Mouse (Mus musculus): ENCODE results near the gene Gcnt7. TPM values are rescaled to one million over a fixed set of nuclear protein-coding genes. Genes with fewer than 3 reads are reported as not detected.

Gene Gcnt7
- polyA plus RNA-seq, 1 experiment from 2014 or later: 2.2 TPM

DNA sequence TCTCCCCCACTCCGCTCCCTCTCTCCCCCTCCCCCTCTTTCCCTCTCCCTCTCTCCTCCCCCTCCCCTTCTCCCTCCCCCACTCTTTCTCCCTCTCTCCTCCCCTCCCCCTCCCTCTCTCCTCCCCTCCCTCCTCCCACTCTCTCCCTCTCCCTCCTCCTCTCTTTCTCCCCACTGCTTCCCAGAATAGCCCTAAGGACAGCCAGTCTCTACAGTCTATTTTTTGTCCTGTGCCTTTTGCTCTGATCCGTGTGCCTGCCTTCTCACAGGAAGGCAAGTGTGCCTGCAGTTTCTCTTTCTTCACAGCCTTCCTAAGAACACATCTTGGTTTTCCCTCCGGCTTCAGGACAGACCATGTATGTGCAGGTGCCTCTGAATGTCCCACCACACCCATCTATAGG, 19.0 kb upstream of the Gcnt7 start:
- WGBS: 43% methylated on average over 3 of the region's 3 CpGs
- H3K27me3 ChIP-seq (ENCODE audit: low read depth, poor library complexity, severe bottlenecking): peaks cover 5% of the 10 kb centered on the region; the same call in 1 of the 2 replicates
- no peaks in the 10 kb centered on the region for H3K9me3 ChIP-seq (replicated peaks)
- no peak overlapping the region for H3K4me3 ChIP-seq
- no peak overlapping the region for H3K27ac ChIP-seq
- peaks cover 8% of the 10 kb centered on the region; the same call in 1 of the 2 replicates for H3K4me1 ChIP-seq
- no peaks in the 10 kb centered on the region for H3K36me3 ChIP-seq
- no peak for DNase-seq (ENCODE audit: low spot score)

DNA sequence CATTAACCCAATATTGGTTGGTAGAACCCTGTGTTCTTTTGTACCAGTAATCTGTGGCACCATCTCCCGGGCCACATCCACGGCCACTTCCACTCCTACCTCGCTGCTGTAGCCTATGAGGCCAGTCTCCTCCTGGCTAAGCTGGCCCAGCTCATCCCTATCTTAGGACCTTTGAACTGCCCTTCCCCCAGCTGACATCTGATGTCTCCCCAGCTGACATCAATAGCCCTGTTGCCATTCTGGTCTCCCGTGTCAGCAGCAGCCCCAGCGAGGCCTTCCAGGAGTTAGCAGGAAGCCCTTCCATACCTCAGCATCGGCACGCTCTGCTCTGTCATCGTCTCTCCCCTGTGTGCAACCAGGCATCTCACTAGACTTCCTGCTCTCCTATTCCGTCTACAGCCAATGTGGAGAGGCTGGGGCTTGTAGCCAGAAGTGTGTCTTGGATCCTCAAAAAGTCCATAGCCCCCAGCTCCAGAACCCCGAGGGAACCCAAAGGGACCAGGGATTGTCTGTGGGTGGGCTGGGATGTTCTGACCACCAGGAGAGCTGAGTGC, 18.4 kb upstream of the Gcnt7 start:
- 36% methylated on average over 10 of the region's 10 CpGs for WGBS
- no peak overlapping the region for H3K4me3 ChIP-seq
- H3K27me3 ChIP-seq (ENCODE audit: low read depth, poor library complexity, severe bottlenecking): peaks cover 5% of the 10 kb centered on the region; the same call in 1 of the 2 replicates
- peaks cover 8% of the 10 kb centered on the region; the same call in 1 of the 2 replicates for H3K4me1 ChIP-seq
- no peak for DNase-seq (ENCODE audit: low spot score)
- H3K9me3 ChIP-seq (replicated peaks): no peaks in the 10 kb centered on the region
- H3K36me3 ChIP-seq: no peaks in the 10 kb centered on the region
- H3K27ac ChIP-seq: no peak overlapping the region

DNA sequence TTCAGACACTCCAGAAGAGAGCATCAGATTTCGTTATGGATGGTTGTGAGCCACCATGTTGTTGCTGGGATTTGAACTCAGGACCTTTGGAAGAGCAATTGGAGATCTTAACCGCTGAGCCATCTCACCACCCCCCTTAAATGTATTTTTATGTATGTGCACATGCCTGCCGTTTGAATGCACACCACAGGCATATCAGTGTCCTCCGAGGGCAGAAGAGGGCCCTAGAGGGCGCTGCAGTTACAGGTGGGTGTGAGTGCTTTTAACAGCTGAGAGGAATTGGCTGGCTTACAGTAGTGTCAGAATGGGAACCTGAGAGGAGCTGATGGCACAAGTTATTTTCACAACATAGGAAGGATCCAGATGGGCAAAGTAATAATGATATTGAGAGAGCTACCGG, 16.6 kb upstream of the Gcnt7 start:
- Histone ChIP-seq H3K36me3 (peaks cover 1% of the 10 kb centered on the region), H3K4me1 (peaks cover 8% of the 10 kb centered on the region; the same call in 1 of the 2 replicates), H3K9me3 (replicated peaks) (no peaks in the 10 kb centered on the region), H3K4me3 (no peak overlapping the region), H3K27ac (no peak overlapping the region), H3K27me3 (ENCODE audit: low read depth, poor library complexity, severe bottlenecking) (peaks cover under 1% of the 10 kb centered on the region; the same call in 1 of the 2 replicates)
- WGBS: 35% methylated on average over 6 of the region's 6 CpGs
- no peak for DNase-seq (ENCODE audit: low spot score)

DNA sequence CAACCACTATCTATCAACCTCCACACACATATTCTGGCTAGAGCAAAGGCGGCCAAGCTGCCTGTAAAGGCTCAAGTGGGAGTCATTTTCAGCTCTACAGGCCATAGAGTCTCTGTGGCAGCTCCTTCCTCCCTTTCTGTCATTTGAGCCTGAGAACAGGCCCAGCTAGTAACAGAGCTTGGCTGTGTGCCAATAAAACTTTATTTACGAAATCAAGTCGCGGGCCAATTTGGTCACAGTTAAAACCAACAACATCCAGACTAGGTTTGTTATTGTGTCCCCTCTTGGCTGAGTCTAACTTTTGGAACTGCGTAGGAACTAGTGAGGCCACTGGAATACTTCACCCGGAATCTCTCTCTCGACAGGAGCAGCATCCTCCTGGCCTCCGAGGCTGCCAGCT, 15.2 kb upstream of the Gcnt7 start:
- Histone ChIP-seq H3K27ac (no peak overlapping the region), H3K4me3 (no peak overlapping the region), H3K4me1 (peaks cover 8% of the 10 kb centered on the region; the same call in 1 of the 2 replicates), H3K36me3 (peaks cover 15% of the 10 kb centered on the region), H3K9me3 (replicated peaks) (no peaks in the 10 kb centered on the region), H3K27me3 (ENCODE audit: low read depth, poor library complexity, severe bottlenecking) (no peaks in the 10 kb centered on the region; the same call in 1 of the 2 replicates)
- WGBS: 80% methylated on average over 8 of the region's 8 CpGs
- DNase-seq (ENCODE audit: low spot score): no peak

DNA sequence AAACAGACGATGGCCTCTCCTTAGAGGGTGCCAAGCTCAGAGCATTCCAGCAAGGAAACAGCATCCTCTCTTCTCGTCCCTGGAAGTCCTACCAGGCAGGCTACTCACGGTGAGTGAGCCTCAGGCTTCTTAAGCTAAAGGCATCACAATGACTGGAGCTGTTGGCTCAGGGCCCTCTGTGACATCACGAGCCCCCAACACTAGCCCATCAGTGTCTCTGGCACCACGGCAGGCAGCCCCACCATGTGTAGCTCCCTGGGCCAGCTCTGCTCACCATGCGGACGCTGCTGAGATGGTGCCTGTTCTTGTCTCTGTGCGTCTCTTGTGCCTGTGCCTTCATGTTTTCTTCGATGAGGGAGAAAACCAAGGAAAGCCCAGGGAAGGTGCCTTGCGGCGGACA, 13.9 kb upstream of the Gcnt7 start, which contains the start of gene Fam209:
TSS of gene Fam209 (plus strand) at position 203 of the 400 bp plus-strand sequence.
- WGBS: 88% methylated on average over 11 of the region's 11 CpGs
- H3K27ac ChIP-seq: no peak within 1 kb of the TSS

DNA sequence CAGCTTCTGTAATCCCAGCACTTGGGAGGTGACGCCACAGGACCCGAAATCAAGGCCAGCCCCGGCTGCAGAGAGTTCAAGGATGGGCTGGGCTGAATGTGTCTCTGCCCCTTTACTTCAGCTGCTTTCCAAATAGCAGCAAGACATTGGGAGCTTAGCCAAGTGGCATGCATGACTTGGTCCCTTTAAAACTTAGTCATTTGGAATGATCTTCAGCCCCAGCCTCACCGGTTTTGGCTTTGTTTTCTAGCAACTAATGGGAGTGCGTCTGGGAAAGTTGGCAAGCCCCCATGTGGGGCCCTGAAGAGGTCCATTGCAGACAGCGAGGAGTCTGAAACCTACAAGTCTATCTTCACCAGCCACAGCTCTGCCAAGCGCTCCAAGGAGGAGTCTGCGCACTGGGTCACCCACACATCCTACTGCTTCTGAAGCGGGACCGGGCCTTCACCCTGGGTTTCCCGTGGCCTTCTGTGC, 10.0 kb upstream of the Gcnt7 start:
- H3K9me3 ChIP-seq (replicated peaks): no peaks in the 10 kb centered on the region
- peaks cover 67% of the 10 kb centered on the region for H3K36me3 ChIP-seq
- H3K4me1 ChIP-seq: no peaks in the 10 kb centered on the region
- WGBS: 94% methylated on average over 11 of the region's 11 CpGs
- H3K27ac ChIP-seq: no peak overlapping the region
- H3K27me3 ChIP-seq (ENCODE audit: low read depth, poor library complexity, severe bottlenecking): no peaks in the 10 kb centered on the region
- no peak for DNase-seq (ENCODE audit: low spot score)
- no peak overlapping the region for H3K4me3 ChIP-seq

More for the DNA sequence above, 13.9 kb upstream of the Gcnt7 start, which contains the start of gene Fam209:
- Histone ChIP-seq H3K4me3 (no peak within 1 kb of the TSS), H3K9me3 (replicated peaks) (no peaks in the 10 kb centered on the region), H3K4me1 (peaks cover 6% of the 10 kb centered on the region; the same call in 1 of the 2 replicates), H3K36me3 (peaks cover 28% of the 10 kb centered on the region), H3K27me3 (ENCODE audit: low read depth, poor library complexity, severe bottlenecking) (no peaks in the 10 kb centered on the region; the same call in 1 of the 2 replicates)
- no peak for DNase-seq (ENCODE audit: low spot score)

DNA sequence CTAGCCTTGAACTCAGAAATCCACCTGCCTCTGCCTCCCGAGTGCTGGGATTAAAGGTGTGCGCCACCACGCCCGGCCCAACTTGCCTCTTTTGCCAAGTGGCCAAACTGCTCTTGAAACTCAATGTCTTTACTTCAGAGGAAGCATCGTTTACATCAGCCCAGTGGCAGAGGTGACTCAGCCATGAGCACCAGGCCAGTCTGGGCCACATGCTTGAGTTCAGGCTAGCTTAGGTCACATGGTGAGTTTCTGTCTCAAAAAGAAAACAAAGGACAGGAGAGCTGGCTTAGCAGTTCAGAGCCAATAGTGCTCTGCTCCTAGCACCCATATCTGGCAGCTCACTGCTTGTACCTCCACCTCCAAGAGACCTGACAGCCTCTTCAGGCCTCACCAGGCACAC, 8.8 kb upstream of the Gcnt7 start:
- Histone ChIP-seq H3K4me1 (no peaks in the 10 kb centered on the region), H3K9me3 (replicated peaks) (no peaks in the 10 kb centered on the region), H3K36me3 (peaks cover 78% of the 10 kb centered on the region), H3K4me3 (no peak overlapping the region), H3K27me3 (ENCODE audit: low read depth, poor library complexity, severe bottlenecking) (no peaks in the 10 kb centered on the region), H3K27ac (no peak overlapping the region)
- 93% methylated on average over 5 of the region's 5 CpGs for WGBS
- no peak for DNase-seq (ENCODE audit: low spot score)

DNA sequence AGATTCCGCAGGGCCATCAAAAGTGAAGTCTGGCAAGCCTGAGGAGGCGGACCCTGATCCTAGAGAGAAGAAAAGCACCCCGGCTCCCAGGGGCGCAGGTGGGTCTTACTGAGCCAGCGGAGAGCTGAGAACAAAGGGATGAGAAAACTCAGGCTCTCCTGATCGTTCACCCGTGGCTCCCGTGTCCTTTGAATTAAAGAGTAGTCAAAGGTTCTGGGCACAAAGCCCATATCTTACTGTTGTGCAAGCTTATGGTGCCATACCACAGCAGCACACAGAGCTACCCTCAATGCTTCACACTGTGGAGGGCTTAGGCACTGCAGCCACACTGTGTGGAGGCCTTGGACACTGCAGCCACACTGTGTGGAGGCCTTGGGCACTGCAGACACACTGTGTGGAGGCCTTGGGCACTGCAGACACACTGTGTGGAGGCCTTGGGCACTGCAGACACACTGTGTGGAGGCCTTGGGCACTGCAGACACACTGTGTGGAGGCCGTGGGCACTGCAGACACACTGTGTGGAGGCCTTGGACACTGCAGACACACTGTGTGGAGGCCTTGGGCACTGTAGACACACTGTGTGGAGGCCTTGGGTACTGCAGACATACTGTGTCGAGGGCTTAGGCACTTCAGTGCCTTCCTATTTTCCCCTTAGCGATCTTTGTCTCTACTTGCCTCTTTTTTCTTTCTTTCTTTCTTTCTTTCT, 8.2 kb upstream of the Gcnt7 start:
- H3K4me1 ChIP-seq: no peaks in the 10 kb centered on the region
- no peak overlapping the region for H3K4me3 ChIP-seq
- 91% methylated on average over 11 of the region's 11 CpGs for WGBS
- H3K27me3 ChIP-seq (ENCODE audit: low read depth, poor library complexity, severe bottlenecking): no peaks in the 10 kb centered on the region
- peaks cover 84% of the 10 kb centered on the region for H3K36me3 ChIP-seq
- H3K9me3 ChIP-seq (replicated peaks): no peaks in the 10 kb centered on the region
- no peak overlapping the region for H3K27ac ChIP-seq
- no peak for DNase-seq (ENCODE audit: low spot score)

DNA sequence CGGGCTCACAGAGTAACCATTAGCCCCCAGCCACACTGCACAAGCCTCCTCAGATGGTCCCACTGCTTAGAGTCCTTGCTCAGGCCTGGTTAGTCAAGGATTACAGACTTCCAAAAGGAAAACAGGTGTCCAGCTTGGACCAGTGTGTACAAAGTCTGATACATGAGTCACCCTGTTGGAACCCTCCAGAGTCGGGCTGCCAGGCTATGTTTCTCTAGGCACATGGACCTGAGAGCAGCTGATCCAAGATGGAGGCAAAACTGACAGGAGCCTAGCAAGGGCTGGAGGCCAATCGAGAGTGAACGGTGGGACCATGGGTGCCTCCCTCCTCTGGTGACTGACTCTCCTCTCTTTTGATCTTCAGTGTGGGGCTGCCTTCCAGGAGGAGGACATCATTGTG, 4.4 kb upstream of the Gcnt7 start:
- Histone ChIP-seq H3K4me3 (no peak overlapping the region), H3K36me3 (peaks cover 77% of the 10 kb centered on the region), H3K4me1 (peaks cover 12% of the 10 kb centered on the region), H3K27me3 (ENCODE audit: low read depth, poor library complexity, severe bottlenecking) (no peaks in the 10 kb centered on the region), H3K27ac (no peak overlapping the region), H3K9me3 (replicated peaks) (no peaks in the 10 kb centered on the region)
- no peak for DNase-seq (ENCODE audit: low spot score)
- WGBS: 91% methylated on average over 4 of the region's 4 CpGs

DNA sequence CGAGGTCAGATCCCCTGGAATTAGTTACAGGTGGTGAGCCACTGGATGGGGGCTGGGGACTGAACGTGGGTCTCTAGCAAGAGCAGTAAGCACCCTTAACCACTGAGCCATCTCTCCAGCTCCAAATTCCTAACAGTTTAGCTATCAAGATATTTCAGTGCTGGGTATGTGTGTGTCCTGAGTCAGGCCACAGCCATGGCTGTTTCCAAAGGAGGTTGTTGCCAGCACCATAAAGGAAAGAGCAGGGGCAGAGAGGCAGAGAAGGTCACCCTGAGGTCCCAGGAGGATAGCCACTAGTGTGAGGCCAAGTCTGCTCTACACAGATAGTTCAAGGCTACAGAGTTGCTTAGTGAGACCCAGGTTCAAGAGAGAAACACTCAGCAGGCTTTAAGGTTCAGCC, 2.3 kb upstream of the Gcnt7 start:
- Histone ChIP-seq H3K4me1 (peaks cover 12% of the 10 kb centered on the region), H3K36me3 (peaks cover 64% of the 10 kb centered on the region), H3K9me3 (replicated peaks) (no peaks in the 10 kb centered on the region), H3K27ac (no peak overlapping the region), H3K27me3 (ENCODE audit: low read depth, poor library complexity, severe bottlenecking) (no peaks in the 10 kb centered on the region), H3K4me3 (no peak overlapping the region)
- WGBS: 41% methylated on average over 2 of the region's 2 CpGs
- no peak for DNase-seq (ENCODE audit: low spot score)

DNA sequence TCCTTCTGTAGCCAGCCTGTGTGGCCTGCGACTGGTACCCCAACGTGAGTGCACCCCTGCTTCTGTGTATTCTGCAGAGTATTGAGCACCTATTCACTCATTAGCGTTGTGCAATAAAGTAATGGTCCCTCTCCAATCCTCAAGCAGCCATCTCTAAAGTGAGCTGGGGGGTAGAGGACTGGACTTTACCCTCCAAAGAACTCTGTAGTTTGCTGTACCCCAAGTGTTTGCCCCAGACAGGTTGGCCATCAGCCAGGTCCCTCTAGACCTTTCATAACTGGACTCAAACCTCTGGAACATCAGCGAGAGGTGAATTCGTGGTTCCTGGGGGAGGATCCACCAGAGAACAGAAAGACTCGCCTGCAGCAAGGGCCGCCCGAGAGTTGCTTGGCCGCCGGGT, 5.9 kb downstream of the Gcnt7 start:
- H3K9me3 ChIP-seq (replicated peaks): no peaks in the 10 kb centered on the region
- peaks cover 77% of the 10 kb centered on the region for H3K36me3 ChIP-seq
- DNase-seq (ENCODE audit: low spot score): no peak
- H3K27me3 ChIP-seq (ENCODE audit: low read depth, poor library complexity, severe bottlenecking): no peaks in the 10 kb centered on the region
- 94% methylated on average over 10 of the region's 10 CpGs for WGBS
- no peak overlapping the region for H3K27ac ChIP-seq
- H3K4me3 ChIP-seq: no peak overlapping the region
- H3K4me1 ChIP-seq: no peaks in the 10 kb centered on the region

DNA sequence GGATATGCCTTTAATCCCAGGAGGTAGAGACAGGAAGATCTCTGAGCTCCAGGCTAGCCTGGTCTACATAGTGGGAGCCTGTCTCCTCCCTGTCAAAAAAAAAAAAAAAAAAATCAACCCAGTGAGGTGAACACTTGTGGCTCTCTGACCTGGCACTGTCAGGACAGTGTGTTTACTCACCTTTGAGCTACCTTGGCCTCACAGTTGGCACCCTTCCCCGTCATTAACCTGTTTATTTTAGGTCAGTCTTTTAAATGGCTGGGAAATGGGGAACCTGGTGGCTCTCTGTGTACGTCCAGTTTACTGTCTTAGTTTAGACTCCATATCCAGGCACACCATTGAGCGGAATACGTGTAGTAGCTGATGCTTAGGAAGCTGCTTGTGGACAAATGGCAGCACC, 6.4 kb downstream of the Gcnt7 start:
- H3K9me3 ChIP-seq (replicated peaks): no peaks in the 10 kb centered on the region
- H3K27ac ChIP-seq: no peak overlapping the region
- peaks cover 78% of the 10 kb centered on the region for H3K36me3 ChIP-seq
- H3K4me1 ChIP-seq: no peaks in the 10 kb centered on the region
- 95% methylated on average over 4 of the region's 4 CpGs for WGBS
- H3K4me3 ChIP-seq: no peak overlapping the region
- DNase-seq (ENCODE audit: low spot score): no peak
- H3K27me3 ChIP-seq (ENCODE audit: low read depth, poor library complexity, severe bottlenecking): no peaks in the 10 kb centered on the region

DNA sequence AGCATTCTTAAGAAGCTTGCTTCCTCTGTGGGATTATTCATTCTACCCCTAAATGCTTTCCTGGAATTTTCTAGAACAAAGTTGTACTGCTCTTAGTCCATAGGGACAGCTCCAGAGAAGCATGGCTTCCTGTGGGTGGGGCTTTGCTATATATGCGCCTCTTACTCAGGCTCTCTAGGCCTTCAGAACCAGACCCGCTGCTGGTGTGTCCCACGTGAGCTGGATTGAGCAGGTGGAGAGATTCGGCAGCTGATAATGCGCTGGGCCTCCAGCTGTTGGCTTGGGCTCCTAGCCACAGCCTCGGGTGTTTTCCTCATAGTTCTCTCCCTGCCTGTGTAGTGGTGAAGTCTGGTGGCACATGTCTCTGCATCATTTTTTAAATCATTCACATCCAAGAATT, 7.8 kb downstream of the Gcnt7 start:
- Histone ChIP-seq H3K9me3 (replicated peaks) (no peaks in the 10 kb centered on the region), H3K4me3 (no peak overlapping the region), H3K36me3 (peaks cover 90% of the 10 kb centered on the region)

More for the DNA sequence above, 7.8 kb downstream of the Gcnt7 start:
- Histone ChIP-seq H3K27me3 (ENCODE audit: low read depth, poor library complexity, severe bottlenecking) (no peaks in the 10 kb centered on the region), H3K27ac (no peak overlapping the region), H3K4me1 (no peaks in the 10 kb centered on the region)
- no peak for DNase-seq (ENCODE audit: low spot score)
- WGBS: 90% methylated on average over 6 of the region's 6 CpGs

Measured in limb, embryonic 10.5 days (tissue).